Mouse (Mus musculus): ENCODE data around the gene Mpped1. TPM values are rescaled to one million over a fixed set of nuclear protein-coding genes. Genes with fewer than 3 reads are reported as not detected.

Mpped1 gene
- polyA plus RNA-seq, 1 experiment from 2014 or later, result 0.70 TPM

GRCm38 (mm10) chr15:83897286-83897685 is 118.0 kb downstream of the Mpped1 start:
- H3K4me1 ChIP-seq, result no peaks in the 10 kb centered on the region
- ATAC-seq (replicated peaks; ENCODE audit: low FRiP score), result no peak
- 64% methylated on average over 9 of the region's 9 CpGs for WGBS

GRCm38 (mm10) chr15:83906472-83906871 is 127.2 kb downstream of the Mpped1 start:
- Histone ChIP-seq H3K4me2 (no peak overlapping the region), H3K27ac (no peak overlapping the region), H3K9me3 (replicated peaks) (no peaks in the 10 kb centered on the region), H3K9ac (no peak overlapping the region), H3K36me3 (no peaks in the 10 kb centered on the region), H3K27me3 (no peaks in the 10 kb centered on the region), H3K4me1 (no peaks in the 10 kb centered on the region), H3K4me3 (replicated peaks) (no peak overlapping the region)
- no peak for ATAC-seq (replicated peaks; ENCODE audit: low FRiP score)
- WGBS, result 89% methylated on average over 13 of the region's 13 CpGs

More at GRCm38 (mm10) chr15:83897286-83897685, 118.0 kb downstream of the Mpped1 start:
- H3K9ac ChIP-seq, result no peak overlapping the region
- H3K4me3 ChIP-seq (replicated peaks), result no peak overlapping the region
- H3K4me2 ChIP-seq, result no peak overlapping the region
- H3K36me3 ChIP-seq, result no peaks in the 10 kb centered on the region
- no peaks in the 10 kb centered on the region for H3K27me3 ChIP-seq
- no peaks in the 10 kb centered on the region for H3K9me3 ChIP-seq (replicated peaks)
- H3K27ac ChIP-seq, result no peak overlapping the region

Other genes starting within 250 kb of the Mpped1 start
- 69.2 and 77.2 TPM in 2 replicates for gene Tspo, start 215.9 kb upstream of the Mpped1 start, polyA plus RNA-seq (2015; fragmentation: Nextera tagmentation; extraction: Ambion mirVana)
- gene Mcat, start 215.7 kb upstream of the Mpped1 start, polyA plus RNA-seq (2015; fragmentation: Nextera tagmentation; extraction: Ambion mirVana), result 35.1 and 36.6 TPM in 2 replicates
- gene Ttll12, start 184.3 kb upstream of the Mpped1 start, polyA plus RNA-seq (2015; fragmentation: Nextera tagmentation; extraction: Ambion mirVana), result 35.2 and 38.6 TPM in 2 replicates
- 5.1 and 6.1 TPM in 2 replicates for gene Scube1, start 54.4 kb upstream of the Mpped1 start, polyA plus RNA-seq (2015; fragmentation: Nextera tagmentation; extraction: Ambion mirVana)